Mouse (Mus musculus): Measurements from ENCODE around the gene Mbnl3.

The Mbnl3 gene

DNA sequence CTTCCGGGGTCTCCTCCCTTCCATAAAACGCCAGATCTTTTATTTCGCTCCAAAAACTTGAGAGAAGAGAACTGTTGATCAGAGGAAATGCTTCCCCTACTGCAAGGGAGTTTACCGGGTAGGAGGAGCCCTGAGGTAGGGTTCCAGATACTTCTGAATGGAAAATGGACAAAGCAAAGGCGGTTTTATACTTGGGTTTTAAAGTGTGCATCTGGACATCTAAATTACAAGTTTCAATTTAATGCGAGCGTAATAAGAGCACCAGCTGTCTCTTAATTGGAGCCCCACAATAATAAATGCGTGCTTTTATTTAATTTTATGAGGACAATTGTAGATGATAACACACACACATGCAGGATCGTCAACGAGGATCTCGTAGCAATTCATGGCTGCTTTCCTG, at the start of gene Mbnl3:
TSS of gene Mbnl3 (minus strand) at position 101 of the 400 bp plus-strand sequence.
- in situ Hi-C loops (cut with MboI; ENCODE audit: low pct_unique_long_range_greater_than_20kb in 1 of 2, low sequenced_read_pairs in 2 of 2, unreplicated experiment in 1 of 2), result no loop called here

DNA sequence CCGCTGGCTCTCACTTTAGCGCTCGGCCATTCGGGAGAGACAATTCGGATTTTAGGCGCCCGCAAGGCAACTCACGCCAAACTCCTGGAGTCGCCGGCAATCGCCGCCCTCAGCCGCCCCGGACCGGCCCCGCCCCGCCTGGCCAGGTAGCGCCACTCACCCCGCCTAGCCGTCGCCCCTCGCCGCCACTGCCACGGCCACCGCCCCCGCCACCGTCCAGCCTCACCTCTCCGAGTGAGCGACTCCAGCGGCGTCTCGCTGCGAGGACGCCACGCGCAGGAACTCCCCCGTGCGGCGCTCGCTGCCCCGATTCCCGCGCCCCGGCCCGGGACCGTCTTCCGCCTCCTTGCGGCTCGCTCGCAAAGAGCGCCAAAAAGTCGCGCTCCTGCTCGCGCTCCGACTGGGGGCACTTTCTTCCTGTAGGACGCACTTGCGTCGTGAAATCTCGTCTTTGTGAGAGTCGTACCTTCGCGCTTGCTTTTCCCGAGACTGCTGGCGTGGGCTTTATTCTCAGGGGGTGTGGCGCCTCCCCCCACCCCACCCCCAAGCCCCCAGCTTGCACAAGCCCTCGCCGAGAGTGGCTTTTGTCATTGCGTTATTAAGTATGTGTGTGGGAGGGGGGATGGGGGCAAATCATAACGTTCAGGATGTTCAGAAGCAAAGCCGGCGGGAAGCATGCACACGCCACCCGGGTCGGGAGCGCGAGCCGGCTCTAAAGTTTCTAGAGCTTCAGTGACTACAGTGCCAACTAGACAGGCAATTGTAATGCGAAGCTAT, 596 bp downstream of the Mbnl3 start:
- in situ Hi-C loops (cut with MboI; ENCODE audit: low pct_unique_long_range_greater_than_20kb in 1 of 2, low sequenced_read_pairs in 2 of 2, unreplicated experiment in 1 of 2), result no loop called here

DNA sequence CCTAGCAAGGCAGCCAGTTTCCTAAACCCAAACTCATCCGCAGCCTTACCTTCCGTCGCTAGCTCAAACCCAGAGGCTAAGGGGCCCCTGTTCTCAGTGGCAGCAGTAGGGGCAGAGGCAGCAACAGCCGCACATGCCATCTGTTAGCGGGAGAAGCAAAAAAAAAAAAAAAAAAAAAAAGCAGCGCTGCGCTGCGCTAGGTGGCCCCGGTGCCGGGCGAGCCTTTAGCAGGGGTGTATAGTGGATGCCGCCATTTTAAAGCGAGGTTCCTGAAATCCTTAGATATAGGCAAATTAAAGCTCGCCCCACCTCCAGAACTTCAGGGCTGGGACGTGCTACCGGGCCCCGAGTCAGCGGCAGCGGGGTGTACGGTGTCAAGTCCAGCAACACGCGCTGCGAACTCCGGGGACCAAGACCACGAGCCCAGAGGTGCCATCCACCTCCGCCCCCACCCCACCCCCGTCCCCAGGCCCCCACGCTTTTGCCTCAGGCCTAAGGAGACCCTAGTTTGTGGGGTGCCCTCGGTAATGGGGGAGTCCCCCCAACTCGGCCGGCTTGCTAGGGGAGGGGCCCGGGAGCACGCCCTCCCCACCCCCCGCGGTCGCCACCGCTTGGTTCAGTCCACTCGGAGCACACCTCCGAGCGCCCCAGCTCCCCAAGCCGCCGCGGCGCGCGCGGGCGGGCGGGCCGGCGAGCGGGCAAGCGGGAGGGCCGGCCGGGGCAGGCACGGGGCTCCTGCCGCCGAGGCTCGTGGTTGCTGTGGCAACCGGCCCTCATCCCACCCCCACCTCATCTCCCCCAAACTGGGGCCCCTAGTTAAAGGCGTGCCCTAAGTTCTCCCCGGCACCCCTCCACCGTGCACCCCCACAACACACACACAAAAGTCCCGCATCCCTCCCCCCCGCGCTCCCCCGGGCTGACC, 1.4 kb downstream of the Mbnl3 start:
- in situ Hi-C loops (cut with MboI; ENCODE audit: low pct_unique_long_range_greater_than_20kb in 1 of 2, low sequenced_read_pairs in 2 of 2, unreplicated experiment in 1 of 2), result no loop called here

DNA sequence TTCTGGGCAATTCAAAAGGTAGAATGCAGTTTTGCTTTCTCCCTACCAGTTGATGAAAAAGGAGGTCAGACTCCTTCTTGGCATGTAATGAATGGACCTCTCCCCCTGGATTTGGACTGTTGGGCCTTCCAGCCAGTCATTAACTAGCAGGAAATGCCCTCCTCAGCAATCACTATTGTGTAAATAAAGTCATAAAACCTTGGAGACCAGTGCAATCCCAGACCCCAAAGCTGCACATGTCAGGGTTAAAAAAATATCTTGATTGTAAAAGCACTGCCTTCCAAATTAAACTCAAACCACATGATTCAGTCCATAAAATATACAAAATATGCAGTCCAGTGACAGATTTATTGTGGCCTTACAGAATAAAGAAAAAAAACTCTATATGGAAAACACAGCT, 9.3 kb downstream of the Mbnl3 start:
- in situ Hi-C loops (cut with MboI; ENCODE audit: low pct_unique_long_range_greater_than_20kb in 1 of 2, low sequenced_read_pairs in 2 of 2, unreplicated experiment in 1 of 2), result no loop called here

DNA sequence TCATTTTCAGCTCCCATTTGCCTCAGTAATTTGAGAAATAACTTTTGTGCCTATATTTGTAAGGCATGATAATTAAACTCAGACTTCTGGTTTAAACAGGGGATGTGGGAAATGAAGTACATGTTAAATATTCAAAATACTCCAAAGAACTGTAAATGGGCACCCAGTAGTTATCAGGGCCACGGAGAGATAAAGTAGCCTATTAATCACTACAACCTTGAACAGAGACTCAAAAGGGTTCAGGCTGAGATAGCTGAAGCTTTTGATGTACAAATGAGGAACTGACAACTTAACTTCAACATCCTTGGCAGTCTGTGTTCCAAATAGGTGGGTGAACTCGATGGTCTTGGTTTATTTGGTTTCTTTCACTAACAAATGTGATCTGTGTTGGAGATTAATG, 34.4 kb downstream of the Mbnl3 start:
- in situ Hi-C loops (cut with MboI; ENCODE audit: low pct_unique_long_range_greater_than_20kb in 1 of 2, low sequenced_read_pairs in 2 of 2, unreplicated experiment in 1 of 2), result no loop called here

DNA sequence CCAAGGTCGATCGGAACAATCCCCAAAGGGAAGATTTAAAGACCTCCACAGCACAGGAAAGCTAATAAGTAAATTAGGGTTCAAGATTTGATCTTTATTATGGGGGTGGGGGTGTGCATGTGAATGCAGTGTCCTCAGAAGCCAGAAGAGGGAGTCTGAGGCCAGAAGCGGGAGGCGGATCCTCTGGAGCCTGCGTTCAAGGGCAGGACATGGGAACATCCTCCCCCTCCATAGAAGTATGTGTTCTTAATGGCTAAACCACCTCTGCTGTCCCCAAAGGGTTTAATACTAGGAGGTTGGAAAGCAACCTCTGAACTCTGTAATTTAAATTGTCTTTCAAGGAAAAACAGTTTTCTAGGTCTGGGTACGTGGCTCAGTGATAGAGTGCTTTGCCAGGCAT, 34.9 kb downstream of the Mbnl3 start:
- in situ Hi-C loops (cut with MboI; ENCODE audit: low pct_unique_long_range_greater_than_20kb in 1 of 2, low sequenced_read_pairs in 2 of 2, unreplicated experiment in 1 of 2), result no loop called here

DNA sequence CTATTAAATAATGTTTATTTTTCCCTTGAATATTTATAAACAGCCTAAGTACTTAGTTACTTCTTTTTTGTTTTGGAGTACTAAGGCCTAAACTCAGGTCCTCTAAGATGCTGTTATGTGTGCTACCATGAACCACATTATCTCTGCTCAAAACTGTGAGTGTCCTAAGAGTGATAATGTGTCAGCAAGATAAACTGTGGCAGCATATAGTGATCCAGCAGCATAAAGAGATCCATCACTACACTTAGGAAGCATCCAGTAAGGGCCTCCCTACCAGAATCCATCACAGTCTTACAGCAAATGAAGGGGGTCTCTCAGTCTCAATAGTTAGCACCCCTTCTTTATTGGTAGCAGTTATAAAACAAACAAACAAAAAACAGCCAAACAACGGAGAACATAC, 35.9 kb downstream of the Mbnl3 start:
- in situ Hi-C loops (cut with MboI; ENCODE audit: low pct_unique_long_range_greater_than_20kb in 1 of 2, low sequenced_read_pairs in 2 of 2, unreplicated experiment in 1 of 2), result no loop called here

DNA sequence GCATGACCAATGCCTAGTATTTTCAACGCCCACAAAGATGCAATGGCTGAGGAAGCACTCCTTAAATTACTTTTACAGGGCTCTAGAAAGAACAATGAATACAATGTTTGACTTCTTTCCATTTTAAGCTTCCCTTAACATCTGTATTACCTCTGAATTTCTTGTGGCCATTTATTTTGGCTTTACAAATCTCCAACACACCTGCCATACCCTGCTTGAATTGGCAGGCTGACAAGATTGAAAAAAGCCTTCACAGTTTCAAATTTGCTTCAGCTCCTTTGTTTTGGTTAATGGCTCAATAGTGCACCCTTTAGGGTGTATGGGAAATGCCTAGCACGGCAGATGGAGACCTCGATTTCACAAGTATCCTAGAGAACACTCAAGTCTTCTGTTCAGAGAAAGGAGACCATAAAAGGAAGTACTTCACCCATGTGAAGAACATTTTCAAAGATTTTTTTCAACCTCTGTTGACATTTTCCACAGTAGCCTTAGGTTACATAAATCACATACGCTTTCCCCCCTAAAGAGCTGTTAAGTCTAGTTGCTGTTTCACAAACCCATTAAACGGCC, 36.8 kb downstream of the Mbnl3 start:
- in situ Hi-C loops (cut with MboI; ENCODE audit: low pct_unique_long_range_greater_than_20kb in 1 of 2, low sequenced_read_pairs in 2 of 2, unreplicated experiment in 1 of 2), result no loop called here

DNA sequence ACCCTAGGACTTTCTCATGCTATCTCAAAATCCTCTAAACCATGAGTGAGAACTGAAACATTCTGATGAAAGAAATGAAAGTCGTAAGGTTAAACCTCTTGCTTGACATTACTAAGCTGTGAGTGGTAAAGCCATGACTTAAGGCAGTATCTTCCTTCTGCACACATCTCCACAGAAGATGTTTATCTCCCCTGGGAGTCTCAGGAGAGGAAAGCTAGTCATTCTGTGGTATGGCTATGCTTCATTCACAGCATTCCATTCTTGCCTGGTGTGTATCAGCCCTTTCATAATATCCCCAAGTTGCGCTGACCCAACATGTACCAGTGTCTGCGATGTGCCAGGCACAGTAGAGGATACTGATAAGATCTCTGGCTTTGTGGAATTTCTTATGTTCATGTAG, 38.4 kb downstream of the Mbnl3 start:
- in situ Hi-C loops (cut with MboI; ENCODE audit: low pct_unique_long_range_greater_than_20kb in 1 of 2, low sequenced_read_pairs in 2 of 2, unreplicated experiment in 1 of 2), result no loop called here

DNA sequence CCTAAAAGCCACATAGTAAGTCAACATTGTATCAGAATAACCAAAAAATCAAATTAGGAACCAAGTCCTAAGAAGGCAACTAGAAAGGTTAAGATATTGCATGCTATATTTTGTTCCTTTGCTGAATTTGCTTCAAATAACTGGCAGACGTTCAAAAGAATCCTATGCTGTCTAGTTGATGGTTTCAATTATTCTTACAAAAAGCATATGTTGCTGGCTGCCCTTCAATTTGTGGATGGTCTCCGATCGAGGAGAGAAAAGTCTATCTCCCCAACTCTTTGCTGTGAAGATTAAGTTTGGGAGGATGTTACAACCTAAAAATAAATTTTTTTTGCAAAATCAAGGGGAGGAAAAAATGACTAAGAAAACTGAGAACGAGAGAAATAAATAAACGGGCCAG, 41.6 kb downstream of the Mbnl3 start:
- in situ Hi-C loops (cut with MboI; ENCODE audit: low pct_unique_long_range_greater_than_20kb in 1 of 2, low sequenced_read_pairs in 2 of 2, unreplicated experiment in 1 of 2), result no loop called here

DNA sequence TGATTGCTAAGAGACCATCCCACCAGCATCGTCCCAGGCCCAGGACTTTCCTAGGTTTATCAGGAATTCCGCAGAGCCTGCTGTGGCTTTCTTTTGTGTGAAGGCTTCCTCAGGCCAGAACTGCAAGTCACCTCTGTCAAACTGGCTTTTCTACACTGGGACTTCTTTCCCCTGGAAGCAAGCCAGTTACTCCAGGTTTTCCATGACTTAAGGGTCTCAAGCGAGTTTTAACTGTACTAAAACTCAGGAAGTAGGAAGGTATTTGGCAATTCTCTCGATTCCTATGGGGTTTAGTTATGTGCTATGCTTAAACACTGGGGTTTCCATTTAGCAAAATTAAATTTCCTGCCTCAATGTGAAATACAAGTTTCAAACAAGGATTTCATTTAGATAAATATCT, 57.9 kb downstream of the Mbnl3 start:
- in situ Hi-C loops (cut with MboI; ENCODE audit: low pct_unique_long_range_greater_than_20kb in 1 of 2, low sequenced_read_pairs in 2 of 2, unreplicated experiment in 1 of 2), result no loop called here

DNA sequence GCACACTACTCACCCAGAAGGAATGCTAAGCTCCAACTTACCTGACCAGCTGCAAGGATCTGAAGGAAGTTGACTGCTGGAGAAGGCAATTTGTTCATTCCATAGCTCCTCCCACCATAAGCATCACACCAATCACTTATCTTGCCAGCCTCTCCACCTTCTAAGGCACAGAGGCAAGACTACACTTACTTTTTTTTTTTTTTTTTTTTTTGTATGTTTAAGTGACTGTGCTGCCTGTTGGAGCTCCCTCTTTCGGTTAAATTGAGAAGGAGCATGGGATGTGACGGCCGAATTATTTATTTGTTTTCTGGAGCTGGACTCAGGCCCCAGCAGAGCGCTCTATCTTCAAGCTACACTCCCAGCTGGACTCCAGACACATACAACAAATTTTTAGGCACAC, 60.0 kb downstream of the Mbnl3 start:
- in situ Hi-C loops (cut with MboI; ENCODE audit: low pct_unique_long_range_greater_than_20kb in 1 of 2, low sequenced_read_pairs in 2 of 2, unreplicated experiment in 1 of 2), result no loop called here

DNA sequence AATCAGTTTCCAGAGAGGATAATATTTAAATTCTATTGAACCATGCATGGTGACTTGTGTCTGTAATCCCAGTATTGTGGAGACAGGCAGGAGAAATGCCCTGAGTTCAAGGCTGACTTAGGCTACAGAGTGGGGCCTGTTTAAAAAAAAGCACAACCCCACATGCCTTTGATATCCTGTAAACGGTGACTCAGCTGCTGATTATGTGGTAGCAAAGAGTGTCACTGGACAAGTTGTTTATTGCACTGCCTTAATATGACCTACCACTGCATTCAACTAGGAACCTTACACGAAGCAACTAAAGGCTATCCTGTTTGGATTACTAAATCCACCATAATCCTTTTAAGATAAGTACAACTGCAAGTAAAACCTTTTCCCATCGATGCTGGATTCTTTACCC, 66.3 kb downstream of the Mbnl3 start:
- in situ Hi-C loops (cut with MboI; ENCODE audit: low pct_unique_long_range_greater_than_20kb in 1 of 2, low sequenced_read_pairs in 2 of 2, unreplicated experiment in 1 of 2), result no loop called here

DNA sequence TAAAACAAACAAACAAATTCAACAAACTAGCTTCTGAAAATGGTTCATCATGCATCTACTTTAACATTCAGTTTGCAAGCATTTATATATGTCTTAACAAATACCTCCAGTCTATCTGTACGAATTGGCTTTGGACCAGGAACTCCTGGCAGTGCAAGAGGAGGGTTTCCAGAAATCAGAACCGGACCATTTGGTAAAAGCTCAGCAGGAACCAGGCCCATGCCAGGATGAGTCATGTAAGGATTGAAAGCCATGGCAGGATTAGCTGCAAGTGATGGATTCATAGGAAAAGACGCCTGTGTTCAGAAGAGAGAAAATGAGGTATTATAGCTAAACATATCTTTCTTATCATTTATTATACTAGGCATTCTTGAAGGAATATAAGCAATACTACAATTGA, 75.0 kb downstream of the Mbnl3 start:
- in situ Hi-C loops (cut with MboI; ENCODE audit: low pct_unique_long_range_greater_than_20kb in 1 of 2, low sequenced_read_pairs in 2 of 2, unreplicated experiment in 1 of 2), result no loop called here

DNA sequence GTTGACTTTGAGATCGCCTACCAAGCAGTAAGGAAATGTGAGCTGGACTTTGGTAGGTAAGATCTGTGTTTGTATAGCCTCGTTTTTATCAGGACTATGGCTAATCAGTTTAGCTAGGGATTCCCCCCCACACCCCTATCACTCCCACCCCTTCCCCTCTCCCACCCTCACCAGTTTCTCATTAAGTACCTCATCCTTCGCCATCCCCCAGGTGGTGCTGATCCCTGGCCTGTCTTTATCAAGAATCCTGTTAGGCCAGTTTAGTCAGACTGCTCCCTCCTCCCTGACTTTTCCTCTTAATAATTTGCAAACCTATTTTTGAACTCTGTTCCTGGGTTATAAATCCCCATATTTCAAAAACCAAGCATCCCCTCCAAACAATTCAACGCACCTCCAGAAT, 103.6 kb downstream of the Mbnl3 start:
- in situ Hi-C loops (cut with MboI; ENCODE audit: low pct_unique_long_range_greater_than_20kb in 1 of 2, low sequenced_read_pairs in 2 of 2, unreplicated experiment in 1 of 2), result no loop called here

DNA sequence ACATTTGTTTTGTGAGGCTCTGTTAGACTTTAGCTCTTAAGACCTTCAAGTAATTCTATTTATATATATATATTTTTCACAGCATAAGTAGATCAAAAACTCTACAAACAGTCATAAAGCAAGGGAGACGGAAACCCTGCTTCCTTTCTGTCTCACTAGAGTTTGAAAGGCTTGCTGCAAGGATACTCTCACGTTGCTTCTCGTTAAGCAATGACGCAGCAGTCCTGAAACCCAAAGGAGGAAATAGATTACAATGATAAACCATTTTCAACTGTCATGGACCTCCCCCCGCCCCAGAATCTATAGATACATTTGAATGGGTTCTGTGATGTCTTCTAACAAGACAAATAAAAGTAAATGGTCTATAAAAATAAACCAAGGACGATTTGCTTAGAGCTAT, 121.4 kb downstream of the Mbnl3 start:
- in situ Hi-C loops (cut with MboI; ENCODE audit: low pct_unique_long_range_greater_than_20kb in 1 of 2, low sequenced_read_pairs in 2 of 2, unreplicated experiment in 1 of 2), result no loop called here

DNA sequence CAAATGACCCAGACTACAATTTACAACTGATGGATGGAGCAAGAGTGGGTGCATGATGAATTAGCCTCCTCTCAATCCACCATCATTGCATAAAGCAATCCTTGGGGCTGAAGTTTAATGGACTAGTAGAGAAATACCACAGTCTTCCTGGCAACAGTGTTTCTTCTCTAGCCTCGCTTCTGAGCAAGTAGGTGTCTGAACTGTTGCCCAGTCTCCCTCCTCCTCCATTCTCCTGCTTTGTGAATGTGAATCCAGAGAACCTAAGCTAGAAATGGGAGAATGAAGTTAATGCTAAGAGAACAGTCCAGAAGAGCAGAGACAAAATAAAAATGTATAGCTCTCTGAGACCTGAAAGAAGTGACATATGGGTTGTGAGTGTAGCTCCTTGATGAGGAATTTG, 122.1 kb downstream of the Mbnl3 start:
- in situ Hi-C loops (cut with MboI; ENCODE audit: low pct_unique_long_range_greater_than_20kb in 1 of 2, low sequenced_read_pairs in 2 of 2, unreplicated experiment in 1 of 2), result no loop called here

DNA sequence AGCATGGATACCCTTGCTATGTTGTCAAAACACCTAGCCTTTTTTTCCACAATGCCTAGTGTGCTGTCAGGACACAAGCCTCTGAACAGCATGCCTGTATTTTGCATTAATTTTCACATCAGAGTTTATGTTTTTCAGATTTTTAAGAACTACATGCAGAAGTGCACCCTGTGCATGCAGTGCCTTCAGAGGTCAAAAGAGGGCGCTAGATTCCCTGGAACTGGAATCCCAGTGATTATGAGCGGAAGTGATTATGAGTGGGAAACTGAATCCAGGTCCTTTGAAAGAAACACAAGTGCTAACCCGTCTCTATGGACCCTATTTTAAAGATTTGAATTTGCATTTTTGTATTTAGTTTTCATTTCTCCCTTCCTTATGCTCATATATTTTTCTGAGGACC, 129.6 kb downstream of the Mbnl3 start:
- in situ Hi-C loops (cut with MboI; ENCODE audit: low pct_unique_long_range_greater_than_20kb in 1 of 2, low sequenced_read_pairs in 2 of 2, unreplicated experiment in 1 of 2), result loop anchor here in 1 of 2 experiments (10.0 kb wide), 1 partner anchor 298 kb away; no protein-coding TSS in a partner anchor

Measured in mouse embryonic stem cell (cell line).